Mouse (Mus musculus): ENCODE measurements at regions not wholly inside any gene's neighbourhood (a gene's known extent, or its start where the extent isn't known, plus 50 kb on each side); places are given as distances from the start of the nearest gene placed in this dataset.

DNA sequence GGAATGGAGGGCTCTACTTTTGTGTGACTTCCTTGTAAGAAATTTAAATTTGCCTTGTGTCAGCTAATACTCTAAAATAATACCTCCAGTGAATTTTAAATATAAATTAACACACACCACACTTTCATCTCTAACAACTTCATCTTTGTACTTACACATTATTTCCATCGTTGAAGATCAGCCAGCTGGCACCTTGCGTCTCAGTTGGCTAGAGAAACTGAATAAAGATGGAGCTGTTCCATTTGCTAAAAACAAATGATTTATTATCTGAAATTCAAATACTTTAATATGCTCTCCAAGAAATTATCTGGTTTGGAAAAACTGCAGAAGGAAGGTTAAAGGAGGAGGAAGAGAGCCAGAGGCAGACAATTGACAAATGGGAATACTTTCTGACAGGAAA lies 122.0 kb upstream of the Gm11096 start:
- Histone ChIP-seq H3K4me3 (ENCODE audit: low read depth, low read length) (no peak overlapping the region), H3K27ac (ENCODE audit: low read depth, low read length) (no peak overlapping the region), H3K4me2 (ENCODE audit: low read depth) (no peak overlapping the region), H3K9ac (ENCODE audit: low read length) (no peak overlapping the region), H3K9me3 (ENCODE audit: control insufficient read depth, low read length) (no peaks in the 10 kb centered on the region), H3K27me3 (ENCODE audit: control insufficient read depth, insufficient read depth, low read length) (no peaks in the 10 kb centered on the region), H3K4me1 (ENCODE audit: control insufficient read depth, insufficient read depth, low read length) (no peaks in the 10 kb centered on the region), H3K36me3 (ENCODE audit: control insufficient read depth, insufficient read depth, low read length) (no peaks in the 10 kb centered on the region)
- ATAC-seq (ENCODE audit: insufficient read depth, low FRiP score, low TSS enrichment) = no peak
- 91% methylated on average over 2 of the region's 2 CpGs for WGBS
- DNase-seq (ENCODE audit: low spot score) = no peak

DNA sequence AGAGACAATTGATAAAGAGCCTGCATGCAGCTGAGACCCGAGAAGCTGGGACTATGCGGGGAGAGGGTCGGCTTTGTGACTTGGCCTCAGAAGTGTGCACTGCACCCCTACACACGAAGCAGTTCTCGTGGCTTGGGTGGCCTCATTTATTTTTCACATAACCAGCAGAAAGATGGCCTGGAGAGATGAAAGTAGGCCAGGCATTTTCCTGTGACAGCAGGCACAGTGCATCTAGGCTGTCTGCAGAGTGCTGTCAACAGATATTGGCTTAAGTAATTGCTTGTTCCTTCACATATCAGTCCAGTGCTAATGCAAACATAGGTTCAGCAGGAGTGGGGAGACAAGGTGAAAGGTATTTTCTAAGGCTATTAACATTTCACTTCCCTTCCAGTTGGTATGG lies 124.9 kb upstream of the Gm11096 start:
- Histone ChIP-seq H3K9ac (ENCODE audit: low read length) (no peak overlapping the region), H3K27me3 (ENCODE audit: control insufficient read depth, insufficient read depth, low read length) (no peaks in the 10 kb centered on the region), H3K4me3 (ENCODE audit: low read depth, low read length) (no peak overlapping the region), H3K36me3 (ENCODE audit: control insufficient read depth, insufficient read depth, low read length) (no peaks in the 10 kb centered on the region), H3K27ac (ENCODE audit: low read depth, low read length) (no peak overlapping the region), H3K4me2 (ENCODE audit: low read depth) (no peak overlapping the region), H3K9me3 (ENCODE audit: control insufficient read depth, low read length) (no peaks in the 10 kb centered on the region), H3K4me1 (ENCODE audit: control insufficient read depth, insufficient read depth, low read length) (no peaks in the 10 kb centered on the region)
- WGBS = 78% methylated on average over 5 of the region's 5 CpGs
- DNase-seq (ENCODE audit: low spot score) (no peak), ATAC-seq (ENCODE audit: insufficient read depth, low FRiP score, low TSS enrichment) (no peak)

DNA sequence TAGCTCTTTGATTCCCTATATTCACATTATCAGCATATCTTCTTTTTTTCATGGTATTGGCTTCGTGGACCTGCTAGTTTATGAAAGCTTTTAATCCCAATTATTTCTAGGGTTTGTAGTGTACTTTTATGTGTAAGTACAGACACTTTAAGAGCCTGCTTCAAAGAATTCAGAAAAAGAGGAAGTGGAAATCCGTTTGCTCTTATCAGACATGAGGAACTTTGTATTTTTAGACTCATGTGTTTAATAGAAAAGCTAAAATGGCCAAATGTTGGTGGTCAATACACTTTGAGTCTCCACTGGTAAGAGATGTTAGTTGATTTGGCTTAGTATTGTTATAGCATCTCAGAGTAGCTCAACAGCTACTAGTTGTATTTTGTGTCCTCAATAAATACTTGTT lies 135.7 kb upstream of the Gm11096 start:
- no peaks in the 10 kb centered on the region for H3K36me3 ChIP-seq (ENCODE audit: control insufficient read depth, insufficient read depth, low read length)
- no peaks in the 10 kb centered on the region for H3K27me3 ChIP-seq (ENCODE audit: control insufficient read depth, insufficient read depth, low read length)
- WGBS = 76% methylated on average over 2 of the region's 2 CpGs
- no peak overlapping the region for H3K4me3 ChIP-seq (ENCODE audit: low read depth, low read length)
- H3K4me2 ChIP-seq (ENCODE audit: low read depth) = no peak overlapping the region
- ATAC-seq (ENCODE audit: insufficient read depth, low FRiP score, low TSS enrichment) = no peak
- no peak for DNase-seq (ENCODE audit: low spot score)
- no peaks in the 10 kb centered on the region for H3K4me1 ChIP-seq (ENCODE audit: control insufficient read depth, insufficient read depth, low read length)
- no peak overlapping the region for H3K27ac ChIP-seq (ENCODE audit: low read depth, low read length)
- no peaks in the 10 kb centered on the region for H3K9me3 ChIP-seq (ENCODE audit: control insufficient read depth, low read length)
- no peak overlapping the region for H3K9ac ChIP-seq (ENCODE audit: low read length)

DNA sequence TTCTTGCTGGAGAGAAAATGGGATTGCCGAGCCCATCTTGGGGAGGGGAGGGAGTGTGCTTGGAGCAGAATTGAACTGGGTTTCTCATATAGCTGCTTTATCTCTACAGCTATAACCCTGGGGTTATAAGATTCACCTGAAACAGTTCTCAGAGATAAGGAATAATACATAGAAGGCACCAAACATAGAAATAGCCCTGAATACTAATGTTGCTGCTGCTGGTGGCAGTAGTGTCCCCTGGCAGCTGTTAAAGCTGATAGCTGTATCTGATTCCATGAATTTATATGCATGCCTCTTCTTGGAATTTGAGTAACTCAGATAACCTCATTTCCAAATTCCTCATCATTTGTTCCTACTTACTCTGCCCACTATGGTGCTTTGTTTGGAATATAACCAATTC lies 137.0 kb upstream of the Gm11096 start:
- no peak overlapping the region for H3K9ac ChIP-seq (ENCODE audit: low read length)
- no peaks in the 10 kb centered on the region for H3K27me3 ChIP-seq (ENCODE audit: control insufficient read depth, insufficient read depth, low read length)
- DNase-seq (ENCODE audit: low spot score) = no peak
- no peak overlapping the region for H3K27ac ChIP-seq (ENCODE audit: low read depth, low read length)
- no peak overlapping the region for H3K4me3 ChIP-seq (ENCODE audit: low read depth, low read length)
- no peaks in the 10 kb centered on the region for H3K36me3 ChIP-seq (ENCODE audit: control insufficient read depth, insufficient read depth, low read length)
- no peaks in the 10 kb centered on the region for H3K4me1 ChIP-seq (ENCODE audit: control insufficient read depth, insufficient read depth, low read length)
- no peak overlapping the region for H3K4me2 ChIP-seq (ENCODE audit: low read depth)
- ATAC-seq (ENCODE audit: insufficient read depth, low FRiP score, low TSS enrichment) = no peak
- 59% methylated on average over 1 of the region's 1 CpGs for WGBS
- H3K9me3 ChIP-seq (ENCODE audit: control insufficient read depth, low read length) = no peaks in the 10 kb centered on the region

DNA sequence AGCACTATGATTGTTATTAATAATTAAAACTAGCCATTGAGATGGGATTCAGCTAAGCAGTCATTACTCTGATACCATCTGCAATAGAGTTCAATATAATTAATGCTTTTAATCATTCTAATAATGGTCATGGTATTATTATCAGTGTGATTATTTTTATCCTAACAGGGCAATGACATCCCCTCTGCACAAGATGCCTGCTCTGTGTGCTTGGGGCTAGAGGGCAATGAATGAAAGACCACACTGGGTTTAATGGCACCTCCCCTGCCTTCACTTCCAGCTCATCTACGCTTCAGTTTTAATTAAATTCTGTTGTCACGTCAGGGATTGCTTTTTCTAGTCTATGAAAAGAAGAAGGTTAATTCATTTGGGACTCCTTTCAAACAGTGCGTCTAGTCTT lies 139.1 kb upstream of the Gm11096 start:
- ATAC-seq (ENCODE audit: insufficient read depth, low FRiP score, low TSS enrichment) (no peak), DNase-seq (ENCODE audit: low spot score) (no peak)
- H3K4me2 ChIP-seq (ENCODE audit: low read depth) = no peak overlapping the region
- H3K27me3 ChIP-seq (ENCODE audit: control insufficient read depth, insufficient read depth, low read length) = no peaks in the 10 kb centered on the region
- no peaks in the 10 kb centered on the region for H3K4me1 ChIP-seq (ENCODE audit: control insufficient read depth, insufficient read depth, low read length)
- H3K36me3 ChIP-seq (ENCODE audit: control insufficient read depth, insufficient read depth, low read length) = no peaks in the 10 kb centered on the region
- H3K27ac ChIP-seq (ENCODE audit: low read depth, low read length) = no peak overlapping the region
- H3K4me3 ChIP-seq (ENCODE audit: low read depth, low read length) = no peak overlapping the region
- H3K9me3 ChIP-seq (ENCODE audit: control insufficient read depth, low read length) = no peaks in the 10 kb centered on the region
- 71% methylated on average over 3 of the region's 3 CpGs for WGBS
- H3K9ac ChIP-seq (ENCODE audit: low read length) = no peak overlapping the region

DNA sequence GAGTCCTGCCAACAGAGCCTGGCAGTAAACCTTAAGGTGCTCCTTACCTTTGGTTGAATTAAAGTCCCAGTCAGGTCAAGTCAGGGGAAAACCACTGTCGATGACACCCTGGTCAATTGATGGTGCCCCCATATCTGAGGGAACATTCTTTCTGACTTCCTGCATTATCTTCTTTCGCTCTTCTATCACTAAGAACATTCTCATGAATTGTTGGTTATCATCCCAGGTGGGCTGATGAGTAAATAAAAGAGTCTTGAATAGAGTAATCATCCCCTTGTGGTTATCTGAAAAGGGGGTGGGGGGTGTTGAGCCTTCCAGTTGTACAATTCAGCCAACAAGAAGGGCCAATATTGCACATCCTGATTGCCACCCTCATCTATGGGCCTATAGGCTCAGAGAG lies 149.7 kb upstream of the Gm11096 start:
- no peaks in the 10 kb centered on the region for H3K27me3 ChIP-seq (ENCODE audit: control insufficient read depth, insufficient read depth, low read length)
- 94% methylated on average over 2 of the region's 2 CpGs for WGBS
- no peak overlapping the region for H3K4me2 ChIP-seq (ENCODE audit: low read depth)
- H3K36me3 ChIP-seq (ENCODE audit: control insufficient read depth, insufficient read depth, low read length) = no peaks in the 10 kb centered on the region
- no peaks in the 10 kb centered on the region for H3K4me1 ChIP-seq (ENCODE audit: control insufficient read depth, insufficient read depth, low read length)
- ATAC-seq (ENCODE audit: insufficient read depth, low FRiP score, low TSS enrichment) (no peak), DNase-seq (ENCODE audit: low spot score) (no peak)
- H3K9me3 ChIP-seq (ENCODE audit: control insufficient read depth, low read length) = no peaks in the 10 kb centered on the region
- no peak overlapping the region for H3K27ac ChIP-seq (ENCODE audit: low read depth, low read length)
- no peak overlapping the region for H3K9ac ChIP-seq (ENCODE audit: low read length)
- no peak overlapping the region for H3K4me3 ChIP-seq (ENCODE audit: low read depth, low read length)

DNA sequence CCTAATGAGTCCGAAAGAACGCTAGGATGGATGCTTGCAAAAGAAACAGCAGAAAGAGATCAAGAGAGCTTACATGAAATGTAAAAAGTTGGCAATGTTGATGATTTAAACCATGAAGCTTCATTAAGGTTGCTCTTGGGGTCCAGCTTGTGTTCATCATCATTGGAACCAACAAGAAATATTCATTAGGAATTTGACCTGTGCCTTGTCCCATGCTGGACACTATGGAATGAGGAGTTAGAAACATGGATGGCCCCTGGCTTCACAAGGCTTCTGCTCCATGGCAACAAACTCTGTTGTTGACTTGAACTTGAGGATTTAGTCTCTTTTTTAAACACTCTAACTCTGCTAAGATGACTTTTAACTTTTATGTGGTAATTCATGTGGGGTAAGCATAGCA lies 159.0 kb upstream of the Gm11096 start:
- Histone ChIP-seq H3K9me3 (ENCODE audit: control insufficient read depth, low read length) (no peaks in the 10 kb centered on the region), H3K4me3 (ENCODE audit: low read depth, low read length) (no peak overlapping the region), H3K9ac (ENCODE audit: low read length) (no peak overlapping the region), H3K27me3 (ENCODE audit: control insufficient read depth, insufficient read depth, low read length) (no peaks in the 10 kb centered on the region), H3K27ac (ENCODE audit: low read depth, low read length) (no peak overlapping the region), H3K36me3 (ENCODE audit: control insufficient read depth, insufficient read depth, low read length) (no peaks in the 10 kb centered on the region), H3K4me1 (ENCODE audit: control insufficient read depth, insufficient read depth, low read length) (no peaks in the 10 kb centered on the region), H3K4me2 (ENCODE audit: low read depth) (no peak overlapping the region)
- 92% methylated on average over 2 of the region's 2 CpGs for WGBS
- no peak for ATAC-seq (ENCODE audit: insufficient read depth, low FRiP score, low TSS enrichment)
- DNase-seq (ENCODE audit: low spot score) = no peak

DNA sequence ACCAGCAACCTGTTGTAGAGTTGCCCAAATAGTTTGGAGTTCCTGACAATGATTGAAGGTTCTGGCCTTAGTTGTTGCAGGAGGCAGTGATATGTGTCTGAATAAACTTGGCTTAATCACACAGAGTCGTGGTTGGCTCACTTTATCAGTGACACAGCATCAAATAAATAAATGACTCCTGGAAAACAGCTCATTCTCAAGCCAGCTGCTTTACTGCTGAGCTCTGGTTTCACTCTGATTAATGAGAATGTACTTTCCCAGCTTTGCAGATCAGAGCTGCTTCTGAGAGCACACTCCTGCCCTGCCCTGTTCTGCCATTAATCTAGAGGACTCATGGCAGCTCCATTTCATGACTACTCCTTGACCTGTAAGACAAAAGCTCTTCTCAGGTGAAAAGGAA lies 171.3 kb upstream of the Gm11096 start:
- no peaks in the 10 kb centered on the region for H3K9me3 ChIP-seq (ENCODE audit: control insufficient read depth, low read length)
- no peaks in the 10 kb centered on the region for H3K4me1 ChIP-seq (ENCODE audit: control insufficient read depth, insufficient read depth, low read length)
- H3K4me3 ChIP-seq (ENCODE audit: low read depth, low read length) = no peak overlapping the region
- ATAC-seq (ENCODE audit: insufficient read depth, low FRiP score, low TSS enrichment) (no peak), DNase-seq (ENCODE audit: low spot score) (no peak)
- no peak overlapping the region for H3K4me2 ChIP-seq (ENCODE audit: low read depth)
- WGBS = 40% methylated on average over 1 of the region's 1 CpGs
- H3K9ac ChIP-seq (ENCODE audit: low read length) = no peak overlapping the region
- no peak overlapping the region for H3K27ac ChIP-seq (ENCODE audit: low read depth, low read length)
- H3K27me3 ChIP-seq (ENCODE audit: control insufficient read depth, insufficient read depth, low read length) = no peaks in the 10 kb centered on the region
- H3K36me3 ChIP-seq (ENCODE audit: control insufficient read depth, insufficient read depth, low read length) = no peaks in the 10 kb centered on the region

DNA sequence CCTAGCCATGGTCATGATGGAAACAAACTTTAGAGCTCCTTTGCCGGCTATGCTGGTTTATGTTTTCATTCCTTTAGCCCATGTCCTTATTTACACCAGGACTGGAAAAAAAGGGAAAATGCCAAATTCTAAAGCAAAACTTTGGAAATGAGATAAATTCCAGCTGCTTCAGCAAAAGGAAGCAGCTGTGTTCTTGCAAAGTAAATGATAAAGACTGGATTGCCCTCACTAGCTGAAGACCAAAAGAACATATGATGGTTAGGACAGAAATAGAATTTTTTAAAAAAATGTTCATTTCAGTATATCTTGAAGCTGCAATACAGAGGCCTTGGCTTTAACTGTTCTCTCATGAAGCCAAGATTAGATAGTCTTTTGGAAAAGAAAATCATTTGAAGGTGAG lies 179.6 kb upstream of the Gm11096 start:
- H3K27me3 ChIP-seq (ENCODE audit: control insufficient read depth, insufficient read depth, low read length) = no peaks in the 10 kb centered on the region
- ATAC-seq (ENCODE audit: insufficient read depth, low FRiP score, low TSS enrichment) (no peak), DNase-seq (ENCODE audit: low spot score) (no peak)
- no peak overlapping the region for H3K27ac ChIP-seq (ENCODE audit: low read depth, low read length)
- WGBS = 83% methylated on average over 1 of the region's 1 CpGs
- H3K4me1 ChIP-seq (ENCODE audit: control insufficient read depth, insufficient read depth, low read length) = no peaks in the 10 kb centered on the region
- no peaks in the 10 kb centered on the region for H3K9me3 ChIP-seq (ENCODE audit: control insufficient read depth, low read length)
- no peak overlapping the region for H3K9ac ChIP-seq (ENCODE audit: low read length)
- no peaks in the 10 kb centered on the region for H3K36me3 ChIP-seq (ENCODE audit: control insufficient read depth, insufficient read depth, low read length)
- H3K4me3 ChIP-seq (ENCODE audit: low read depth, low read length) = no peak overlapping the region
- no peak overlapping the region for H3K4me2 ChIP-seq (ENCODE audit: low read depth)

All from neural tube, embryonic 11.5 days (tissue).